Mouse (Mus musculus) small intestine, adult 2 months (tissue): ENCODE results near the gene Dcaf10.
"Not testable (repeated sequence)": the region's sequence is repeated elsewhere in the genome, so short reads cannot be mapped to it uniquely, and the experiment has no call there.

ENCODE experiments used
- CTCF ChIP-seq: fragments of 200-500 bp; IDR thresholded peaks from 2 replicates; pipeline ENCODE4 v1.5.1; 2012; ENCODE audit warnings: low read depth, mild to moderate bottlenecking, control low read depth, inconsistent platforms, low read length, moderate library complexity, mixed read lengths; ENCODE audit not compliant: insufficient replicate concordance, insufficient read length; ENCODE audit errors: extremely low read depth
- POLR2A ChIP-seq: fragments of 200-500 bp; IDR thresholded peaks from 2 replicates; pipeline ENCODE4 v1.6.1; 2012; ENCODE audit warnings: low read depth, mild to moderate bottlenecking, control low read depth, inconsistent platforms, low read length, moderate library complexity

- TF ChIP-seq CTCF, POLR2A: not testable (repeated sequence)
Observed at GRCm38 (mm10) chr4:45398315-45398714, 56.4 kb downstream of the Dcaf10 start.
